Mouse (Mus musculus) heart, postnatal 10 days (tissue): ENCODE measurements around the gene Pkn2. TPM values are rescaled to one million over a fixed set of nuclear protein-coding genes. Genes with fewer than 3 reads are reported as not detected.

Source experiments
- DNase-seq, 2 experiments: peaks; one replicate each; pipeline ENCODE4 v3.0.0; 2021
- intact Hi-C: fragments of 180-260 bp; cut with DNase I; formaldehyde crosslinking; loops from one replicate; pipeline ENCODE4 v1.15.1; 2025
- total RNA-seq, 2 experiments: library from RNA; stranded (reverse); gene quantifications; 2 replicates each; pipeline ENCODE4 v1.2.3; 2021

Gene Pkn2
- total RNA-seq, result 10 to 100 TPM; 47.5 to 53.7 TPM

- intact Hi-C loops, result loop anchor here (2.0 to 5.0 kb wide), 3 partner anchors 43 to 115 kb away; partner anchors contain the start of gene Gtf2b
- DNase-seq, result peak; percentile 99
These were observed at the start of gene Pkn2 for GRCm38 (mm10) chr3:142881872-142882623. Gene Pkn2, minus strand, starts transcription at chr3:142882004.

GRCm38 (mm10) chr3:142929906-142930305 lies 48.1 kb upstream of the Pkn2 start:
- no peak for DNase-seq
- intact Hi-C loops, result loop anchor here (5.0 to 10.0 kb wide), 2 partner anchors 115 to 158 kb away; no protein-coding TSS in a partner anchor

GRCm38 (mm10) chr3:142927311-142927710 lies 45.5 kb upstream of the Pkn2 start:
- intact Hi-C loops, result loop anchor here (5.0 to 10.0 kb wide), 2 partner anchors 113 to 155 kb away; no protein-coding TSS in a partner anchor
- no peak for DNase-seq

- intact Hi-C loops, result loop anchor here (2.0 to 10.0 kb wide), 3 partner anchors 42 to 153 kb away; partner anchors contain the start of gene Pkn2
- DNase-seq, result no peak
These were observed 43.1 kb upstream of the Pkn2 start for GRCm38 (mm10) chr3:142924831-142925348.

- intact Hi-C loops, result no loop called here
- DNase-seq, result no peak
These were observed 37.3 kb upstream of the Pkn2 start for GRCm38 (mm10) chr3:142919070-142919469.

- intact Hi-C loops, result no loop called here
These were observed 36.1 kb upstream of the Pkn2 start for GRCm38 (mm10) chr3:142917760-142918439.

GRCm38 (mm10) chr3:142917171-142917570 lies 35.4 kb upstream of the Pkn2 start:
- intact Hi-C loops, result no loop called here
- DNase-seq, result no peak

More at GRCm38 (mm10) chr3:142917760-142918439, 36.1 kb upstream of the Pkn2 start:
- no peak for DNase-seq

- DNase-seq, result no peak
- intact Hi-C loops, result no loop called here
These were observed 31.5 kb upstream of the Pkn2 start for GRCm38 (mm10) chr3:142913295-142913694.

- intact Hi-C loops, result no loop called here
- DNase-seq, result no peak
These were observed 17.9 kb upstream of the Pkn2 start for GRCm38 (mm10) chr3:142899683-142900082.

GRCm38 (mm10) chr3:142898949-142899396 lies 17.2 kb upstream of the Pkn2 start:
- DNase-seq, result peak; percentile 20 to 22
- intact Hi-C loops, result no loop called here

GRCm38 (mm10) chr3:142890442-142890841 lies 8.6 kb upstream of the Pkn2 start:
- intact Hi-C loops, result no loop called here

GRCm38 (mm10) chr3:142886963-142887362 lies 5.2 kb upstream of the Pkn2 start:
- DNase-seq, result no peak
- intact Hi-C loops, result no loop called here

More at GRCm38 (mm10) chr3:142890442-142890841, 8.6 kb upstream of the Pkn2 start:
- DNase-seq, result no peak

- intact Hi-C loops, result loop anchor here (5.0 kb wide), 1 partner anchor 117 kb away; the partner anchor contains the start of gene Gtf2b
- DNase-seq, result no peak
These were observed 2.8 kb upstream of the Pkn2 start for GRCm38 (mm10) chr3:142884594-142884993.

- intact Hi-C loops, result loop anchor here (5.0 kb wide), 1 partner anchor 114 kb away; the partner anchor contains the start of gene Gtf2b
- no peak for DNase-seq
These were observed 274 bp downstream of the Pkn2 start for GRCm38 (mm10) chr3:142881589-142881871.

- intact Hi-C loops, result loop anchor here (5.0 kb wide), 1 partner anchor 114 kb away; the partner anchor contains the start of gene Gtf2b
- peak; percentile 53 to 57 for DNase-seq
These were observed 815 bp downstream of the Pkn2 start for GRCm38 (mm10) chr3:142880790-142881588.

- intact Hi-C loops, result no loop called here
- no peak for DNase-seq
These were observed 18.6 kb downstream of the Pkn2 start for GRCm38 (mm10) chr3:142863236-142863635.

- intact Hi-C loops, result no loop called here
- DNase-seq, result peak; percentile 10 to 15
These were observed 25.0 kb downstream of the Pkn2 start for GRCm38 (mm10) chr3:142856832-142857231.

GRCm38 (mm10) chr3:142855961-142856472 lies 25.8 kb downstream of the Pkn2 start:
- peak; percentile 11 to 17 for DNase-seq
- intact Hi-C loops, result no loop called here

- no peak for DNase-seq
- intact Hi-C loops, result no loop called here
These were observed 28.9 kb downstream of the Pkn2 start for GRCm38 (mm10) chr3:142852911-142853310.

- DNase-seq, result no peak
These were observed 30.2 kb downstream of the Pkn2 start for GRCm38 (mm10) chr3:142851631-142852030.

More at GRCm38 (mm10) chr3:142851631-142852030, 30.2 kb downstream of the Pkn2 start:
- intact Hi-C loops, result no loop called here
